Mouse (Mus musculus) heart, embryonic 13.5 days (tissue): Measurements from ENCODE around the gene Naa10. TPM values are rescaled to one million over a fixed set of nuclear protein-coding genes. Genes with fewer than 3 reads are reported as not detected.

Experiments used
- ATAC-seq: fragments of 200-750 bp; cut with Nextera tagmentation; 2 replicates; pipeline ENCODE4 v1.8.0; 2017; ENCODE audit warnings: moderate TSS enrichment; ENCODE audit not compliant: insufficient number of reproducible peaks, low FRiP score, low TSS enrichment; ENCODE audit errors: extremely low read depth
- H3K27ac ChIP-seq: fragments of 300-500 bp; sonication (generic); replicated peaks from 2 replicates; pipeline ENCODE4 v1.5.1; 2015; ENCODE audit warnings: moderate library complexity, mild to moderate bottlenecking, inconsistent platforms
- H3K27me3 ChIP-seq: fragments of 300-500 bp; sonication (generic); replicated peaks from 2 replicates; pipeline ENCODE4 v1.6.1; 2015; ENCODE audit warnings: mild to moderate bottlenecking, inconsistent platforms
- H3K36me3 ChIP-seq: fragments of 300-500 bp; sonication (generic); 2 replicates; pipeline ENCODE4 v1.6.1; 2015; ENCODE audit warnings: mild to moderate bottlenecking, inconsistent platforms
- H3K4me1 ChIP-seq: fragments of 300-500 bp; sonication (generic); 2 replicates; pipeline ENCODE4 v1.6.1; 2015; ENCODE audit warnings: inconsistent platforms
- H3K4me2 ChIP-seq: fragments of 300-500 bp; sonication (generic); 2 replicates; pipeline ENCODE4 v1.6.1; 2015; ENCODE audit warnings: inconsistent platforms, mild to moderate bottlenecking, moderate library complexity
- H3K4me3 ChIP-seq: fragments of 300-500 bp; sonication (generic); 2 replicates; pipeline ENCODE4 v1.5.1; 2015; ENCODE audit warnings: moderate library complexity, mild to moderate bottlenecking, inconsistent platforms
- H3K9ac ChIP-seq: fragments of 300-500 bp; sonication (generic); 2 replicates; pipeline ENCODE4 v1.6.1; 2015; ENCODE audit warnings: inconsistent platforms, mild to moderate bottlenecking, moderate library complexity
- H3K9me3 ChIP-seq: fragments of 300-500 bp; sonication (generic); 2 replicates; pipeline ENCODE4 v1.6.1; 2016; ENCODE audit warnings: inconsistent platforms
- WGBS: fragments of 180-500 bp; shearing (Covaris S2); methylation state at CpG from one replicate; pipeline ENCODE4 v1.1.7; 2015; ENCODE audit warnings: mixed read lengths; 5-methylcytosine and 5-hydroxymethylcytosine counted together
- polyA plus RNA-seq: library from polyadenylated mRNA; unstranded; fragments of >200 nt; fragmentation: Nextera tagmentation; extraction: Ambion mirVana; gene quantifications from 2 replicates; pipeline ENCODE4 v1.2.1, GENCODE M21; 2015

The Naa10 gene
- polyA plus RNA-seq = 87.0 and 96.6 TPM in 2 replicates

GRCm38 (mm10) chrX:73921823-73922549, at the start of gene Naa10, which contains the start of gene Arhgap4:
Naa10 (minus strand) TSS chrX:73921944.
Arhgap4 (minus strand) TSS chrX:73921870.
- peak within 1 kb of the TSS; percentile 81 for H3K9ac ChIP-seq
- H3K27ac ChIP-seq = peak within 1 kb of the TSS; percentile 83
- H3K36me3 ChIP-seq = peaks cover 32% of the 10 kb centered on the region
- H3K9me3 ChIP-seq = no peaks in the 10 kb centered on the region
- peak; percentile 83 for ATAC-seq
- WGBS = 11% methylated on average over 43 of the region's 43 CpGs
- peak within 1 kb of the TSS; percentile 78 for H3K4me2 ChIP-seq
- H3K4me1 ChIP-seq = 0 out of 2 replicates have a peak, but pooled peaks cover 7% of the 10 kb centered on the region
- H3K27me3 ChIP-seq = no peaks in the 10 kb centered on the region
- peak within 1 kb of the TSS; percentile 63 for H3K4me3 ChIP-seq

GRCm38 (mm10) chrX:73970781-73971180, 49.0 kb upstream of the Naa10 start:
- no peak for ATAC-seq
- Histone ChIP-seq H3K27ac (no peak overlapping the region), H3K4me2 (no peak overlapping the region), H3K36me3 (no peaks in the 10 kb centered on the region), H3K27me3 (peaks cover 6% of the 10 kb centered on the region), H3K4me3 (no peak overlapping the region), H3K9ac (no peak overlapping the region), H3K4me1 (no peaks in the 10 kb centered on the region), H3K9me3 (no peaks in the 10 kb centered on the region)

GRCm38 (mm10) chrX:73969729-73970128, 48.0 kb upstream of the Naa10 start:
- Histone ChIP-seq H3K27ac (no peak overlapping the region), H3K9ac (no peak overlapping the region), H3K4me2 (no peak overlapping the region), H3K36me3 (no peaks in the 10 kb centered on the region), H3K9me3 (no peaks in the 10 kb centered on the region), H3K4me1 (0 out of 2 replicates have a peak, but pooled peaks cover 1% of the 10 kb centered on the region), H3K4me3 (no peak overlapping the region), H3K27me3 (peaks cover 6% of the 10 kb centered on the region)
- WGBS = 46% methylated on average over 2 of the region's 2 CpGs
- no peak for ATAC-seq

- H3K27ac ChIP-seq = no peak overlapping the region
- H3K9ac ChIP-seq = no peak overlapping the region
- no peak for ATAC-seq
- no peaks in the 10 kb centered on the region for H3K9me3 ChIP-seq
- peaks cover 6% of the 10 kb centered on the region for H3K27me3 ChIP-seq
- WGBS = 87% methylated on average over 1 of the region's 1 CpGs
- H3K4me1 ChIP-seq = peaks cover 7% of the 10 kb centered on the region; the same call in 1 of the 2 replicates
- H3K4me3 ChIP-seq = no peak overlapping the region
- no peak overlapping the region for H3K4me2 ChIP-seq
- no peaks in the 10 kb centered on the region for H3K36me3 ChIP-seq
Observed at GRCm38 (mm10) chrX:73969167-73969566, 47.4 kb upstream of the Naa10 start.

GRCm38 (mm10) chrX:73967177-73968075, 45.7 kb upstream of the Naa10 start:
- no peaks in the 10 kb centered on the region for H3K9me3 ChIP-seq
- 0 out of 2 replicates have a peak, but pooled peaks cover 4% of the 10 kb centered on the region for H3K36me3 ChIP-seq
- peak overlapping the region; percentile 65 for H3K4me3 ChIP-seq
- peaks cover 6% of the 10 kb centered on the region for H3K27me3 ChIP-seq
- H3K4me2 ChIP-seq = peak overlapping the region; percentile 75
- ATAC-seq = peak; percentile 70
- peaks cover 24% of the 10 kb centered on the region for H3K4me1 ChIP-seq
- peak overlapping the region; percentile 88 for H3K9ac ChIP-seq
- 6% methylated on average over 60 of the region's 60 CpGs for WGBS
- H3K27ac ChIP-seq = peak overlapping the region; percentile 99

GRCm38 (mm10) chrX:73966248-73967176, 44.8 kb upstream of the Naa10 start, which contains the start of gene Hcfc1:
Hcfc1 (minus strand) TSS chrX:73966357.
- H3K9me3 ChIP-seq = no peaks in the 10 kb centered on the region
- 10% methylated on average over 57 of the region's 58 CpGs for WGBS
- ATAC-seq = peak; percentile 47; the same call in 1 of the 2 replicates

GRCm38 (mm10) chrX:73965307-73965706, 43.6 kb upstream of the Naa10 start:
- H3K9ac ChIP-seq = peak overlapping the region; percentile 88
- peaks cover 6% of the 10 kb centered on the region for H3K27me3 ChIP-seq
- H3K9me3 ChIP-seq = no peaks in the 10 kb centered on the region
- peaks cover 22% of the 10 kb centered on the region for H3K36me3 ChIP-seq
- WGBS = 21% methylated on average over 18 of the region's 20 CpGs
- peaks cover 27% of the 10 kb centered on the region for H3K4me1 ChIP-seq
- peak overlapping the region; percentile 99 for H3K27ac ChIP-seq
- ATAC-seq = no peak
- peak overlapping the region; percentile 75 for H3K4me2 ChIP-seq
- peak overlapping the region; percentile 65 for H3K4me3 ChIP-seq

More at GRCm38 (mm10) chrX:73966248-73967176, 44.8 kb upstream of the Naa10 start, which contains the start of gene Hcfc1:
- H3K4me1 ChIP-seq = peaks cover 27% of the 10 kb centered on the region
- H3K4me2 ChIP-seq = peak within 1 kb of the TSS; percentile 75
- peak within 1 kb of the TSS; percentile 88 for H3K9ac ChIP-seq
- peaks cover 6% of the 10 kb centered on the region for H3K27me3 ChIP-seq
- peaks cover 11% of the 10 kb centered on the region for H3K36me3 ChIP-seq
- H3K27ac ChIP-seq = peak within 1 kb of the TSS; percentile 99
- H3K4me3 ChIP-seq = peak within 1 kb of the TSS; percentile 65

- peak overlapping the region; percentile 65 for H3K4me3 ChIP-seq
- peak overlapping the region; percentile 36; the same call in 1 of the 2 replicates for H3K27ac ChIP-seq
- peaks cover 27% of the 10 kb centered on the region for H3K4me1 ChIP-seq
- no peak for ATAC-seq
- 16% methylated on average over 3 of the region's 3 CpGs for WGBS
- H3K36me3 ChIP-seq = peaks cover 31% of the 10 kb centered on the region
- peaks cover 6% of the 10 kb centered on the region for H3K27me3 ChIP-seq
- peak overlapping the region; percentile 75 for H3K4me2 ChIP-seq
- no peaks in the 10 kb centered on the region for H3K9me3 ChIP-seq
- peak overlapping the region; percentile 88 for H3K9ac ChIP-seq
Observed at GRCm38 (mm10) chrX:73964363-73964762, 42.6 kb upstream of the Naa10 start.

- H3K27me3 ChIP-seq = no peaks in the 10 kb centered on the region
- H3K9ac ChIP-seq = no peak overlapping the region
- ATAC-seq = no peak
- no peak overlapping the region for H3K4me2 ChIP-seq
- WGBS = 86% methylated on average over 6 of the region's 6 CpGs
- no peaks in the 10 kb centered on the region for H3K9me3 ChIP-seq
- H3K4me1 ChIP-seq = no peaks in the 10 kb centered on the region
- no peak overlapping the region for H3K4me3 ChIP-seq
- H3K36me3 ChIP-seq = peaks cover 100% of the 10 kb centered on the region
- H3K27ac ChIP-seq = no peak overlapping the region
Observed at GRCm38 (mm10) chrX:73954988-73955387, 33.2 kb upstream of the Naa10 start.

GRCm38 (mm10) chrX:73952603-73953002, 30.9 kb upstream of the Naa10 start:
- Histone ChIP-seq H3K9me3 (no peaks in the 10 kb centered on the region), H3K27ac (no peak overlapping the region), H3K27me3 (no peaks in the 10 kb centered on the region), H3K9ac (no peak overlapping the region), H3K4me2 (no peak overlapping the region), H3K36me3 (peaks cover 100% of the 10 kb centered on the region), H3K4me3 (no peak overlapping the region), H3K4me1 (no peaks in the 10 kb centered on the region)
- ATAC-seq = no peak
- 79% methylated on average over 5 of the region's 5 CpGs for WGBS
